Mouse (Mus musculus): ENCODE results near the gene Rgl1. TPM values are rescaled to one million over a fixed set of nuclear protein-coding genes. Genes with fewer than 3 reads are reported as not detected.

Rgl1 gene
- polyA plus RNA-seq, 1 experiment, result 55.6 TPM

DNA sequence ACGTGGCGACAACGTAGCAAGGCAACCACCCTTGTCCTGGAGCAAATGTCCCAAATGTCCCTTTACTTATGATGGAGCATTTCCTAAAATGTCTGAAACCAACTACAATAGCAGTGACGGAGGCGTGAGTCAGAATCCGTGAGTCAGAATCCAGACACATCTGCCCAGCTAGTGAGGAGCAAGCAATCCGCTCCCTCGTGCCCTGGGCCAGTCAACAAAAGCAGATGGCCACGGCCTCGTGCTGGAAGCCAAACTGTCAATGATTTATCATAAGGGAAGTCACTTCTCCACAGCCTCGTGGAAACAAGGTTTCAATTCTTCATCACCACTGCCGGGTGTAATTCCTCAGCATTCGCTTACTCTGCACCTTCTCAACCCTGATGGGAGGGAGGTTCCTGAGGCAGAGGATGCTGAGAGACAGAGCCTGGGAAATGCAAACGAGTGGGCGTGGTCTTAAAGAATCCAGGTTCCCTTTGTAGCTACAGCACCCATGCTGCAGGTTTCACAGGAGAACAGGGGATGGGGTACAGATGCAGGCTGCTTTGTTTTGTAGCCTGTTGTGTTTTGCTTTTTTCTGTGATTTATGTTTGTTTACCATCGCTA, 229.6 kb downstream of the Rgl1 start:
- Histone ChIP-seq H3K27ac (ENCODE audit: insufficient read depth, low read length) (no peak overlapping the region), H3K4me1 (ENCODE audit: control insufficient read depth, insufficient read depth, low read length) (peaks cover 2% of the 10 kb centered on the region; the same call in 1 of the 2 replicates), H3K4me3 (ENCODE audit: insufficient read depth, low read length) (no peak overlapping the region)
- TF ChIP-seq POLR2A (IDR thresholded peaks at IDR 0.05; ENCODE audit: extremely low read depth, insufficient read depth, low read length), result no peak
- TF ChIP-seq CTCF (IDR thresholded peaks at IDR 0.05; ENCODE audit: extremely low read depth, insufficient read depth, low read length), result no peak

DNA sequence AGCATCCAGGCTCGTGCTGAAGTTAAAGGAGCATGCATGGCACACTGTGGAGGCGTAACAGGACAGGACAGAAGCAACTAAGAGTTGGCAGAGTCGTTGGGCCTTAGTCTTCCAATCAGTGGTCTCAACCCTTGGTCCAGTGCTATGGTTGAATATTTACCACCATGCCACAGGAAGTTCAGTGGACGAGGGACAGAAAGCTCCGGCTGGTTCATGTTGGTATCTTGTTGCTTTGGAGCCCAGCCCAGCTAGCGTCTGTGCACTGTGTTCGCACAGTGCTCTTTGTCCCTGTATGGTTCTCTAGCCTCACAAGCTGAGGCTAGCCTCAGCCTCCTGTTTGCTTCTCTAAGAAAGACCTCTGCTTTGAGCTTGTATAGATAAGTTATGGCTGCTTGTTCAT, 231.6 kb downstream of the Rgl1 start:
- TF ChIP-seq POLR2A (IDR thresholded peaks at IDR 0.05; ENCODE audit: extremely low read depth, insufficient read depth, low read length) (no peak), CTCF (IDR thresholded peaks at IDR 0.05; ENCODE audit: extremely low read depth, insufficient read depth, low read length) (no peak)
- Histone ChIP-seq H3K27ac (ENCODE audit: insufficient read depth, low read length) (no peak overlapping the region), H3K4me1 (ENCODE audit: control insufficient read depth, insufficient read depth, low read length) (peaks cover 2% of the 10 kb centered on the region; the same call in 1 of the 2 replicates), H3K4me3 (ENCODE audit: insufficient read depth, low read length) (no peak overlapping the region)

GRCm38 (mm10) chr1:152531498-152531897, 234.7 kb downstream of the Rgl1 start:
- Histone ChIP-seq H3K27ac (ENCODE audit: insufficient read depth, low read length) (no peak overlapping the region), H3K4me3 (ENCODE audit: insufficient read depth, low read length) (no peak overlapping the region), H3K4me1 (ENCODE audit: control insufficient read depth, insufficient read depth, low read length) (peaks cover under 1% of the 10 kb centered on the region; the same call in 1 of the 2 replicates)
- no peak for TF ChIP-seq CTCF (IDR thresholded peaks at IDR 0.05; ENCODE audit: extremely low read depth, insufficient read depth, low read length)
- no peak for TF ChIP-seq POLR2A (IDR thresholded peaks at IDR 0.05; ENCODE audit: extremely low read depth, insufficient read depth, low read length)

DNA sequence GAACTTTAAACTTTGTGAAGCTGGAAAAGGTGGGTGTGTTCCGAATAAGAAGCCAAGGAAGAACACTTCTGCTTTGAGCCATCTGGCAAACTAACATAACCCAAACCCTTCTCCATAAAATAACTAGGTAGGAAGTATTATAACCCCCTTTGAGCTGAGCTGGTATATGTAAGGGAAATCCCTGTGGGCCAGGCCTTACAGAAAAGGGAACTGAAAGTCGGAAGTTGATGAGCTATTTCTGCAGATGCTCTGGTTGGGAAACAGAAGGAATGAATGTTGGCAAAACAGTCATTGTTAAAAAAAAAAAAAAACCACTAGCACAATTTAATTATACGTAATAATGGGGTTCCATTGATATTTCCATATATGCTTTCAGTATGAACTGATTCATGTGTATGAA, 237.4 kb downstream of the Rgl1 start:
- H3K4me3 ChIP-seq (ENCODE audit: insufficient read depth, low read length), result no peak overlapping the region
- TF ChIP-seq CTCF (IDR thresholded peaks at IDR 0.05; ENCODE audit: extremely low read depth, insufficient read depth, low read length), result no peak
- TF ChIP-seq POLR2A (IDR thresholded peaks at IDR 0.05; ENCODE audit: extremely low read depth, insufficient read depth, low read length), result no peak
- no peak overlapping the region for H3K27ac ChIP-seq (ENCODE audit: insufficient read depth, low read length)
- H3K4me1 ChIP-seq (ENCODE audit: control insufficient read depth, insufficient read depth, low read length), result peaks cover 5% of the 10 kb centered on the region

GRCm38 (mm10) chr1:152528214-152528613, 237.9 kb downstream of the Rgl1 start:
- no peak overlapping the region for H3K27ac ChIP-seq (ENCODE audit: insufficient read depth, low read length)
- peaks cover 7% of the 10 kb centered on the region for H3K4me1 ChIP-seq (ENCODE audit: control insufficient read depth, insufficient read depth, low read length)
- TF ChIP-seq CTCF (IDR thresholded peaks at IDR 0.05; ENCODE audit: extremely low read depth, insufficient read depth, low read length) (no peak), POLR2A (IDR thresholded peaks at IDR 0.05; ENCODE audit: extremely low read depth, insufficient read depth, low read length) (no peak)
- H3K4me3 ChIP-seq (ENCODE audit: insufficient read depth, low read length), result no peak overlapping the region

- TF ChIP-seq CTCF (IDR thresholded peaks at IDR 0.05; ENCODE audit: extremely low read depth, insufficient read depth, low read length) (no peak), POLR2A (IDR thresholded peaks at IDR 0.05; ENCODE audit: extremely low read depth, insufficient read depth, low read length) (no peak)
- Histone ChIP-seq H3K4me1 (ENCODE audit: control insufficient read depth, insufficient read depth, low read length) (peaks cover 8% of the 10 kb centered on the region), H3K27ac (ENCODE audit: insufficient read depth, low read length) (no peak overlapping the region), H3K4me3 (ENCODE audit: insufficient read depth, low read length) (no peak overlapping the region)
Measured at GRCm38 (mm10) chr1:152526154-152526553, 240.0 kb downstream of the Rgl1 start.

GRCm38 (mm10) chr1:152524987-152525648, 241.0 kb downstream of the Rgl1 start:
- Histone ChIP-seq H3K27ac (ENCODE audit: insufficient read depth, low read length) (no peak overlapping the region), H3K4me1 (ENCODE audit: control insufficient read depth, insufficient read depth, low read length) (peaks cover 9% of the 10 kb centered on the region), H3K4me3 (ENCODE audit: insufficient read depth, low read length) (no peak overlapping the region)
- TF ChIP-seq POLR2A (IDR thresholded peaks at IDR 0.05; ENCODE audit: extremely low read depth, insufficient read depth, low read length) (no peak), CTCF (IDR thresholded peaks at IDR 0.05; ENCODE audit: extremely low read depth, insufficient read depth, low read length) (peak; percentile 81)

- Histone ChIP-seq H3K4me3 (ENCODE audit: insufficient read depth, low read length) (no peak overlapping the region), H3K4me1 (ENCODE audit: control insufficient read depth, insufficient read depth, low read length) (peaks cover 9% of the 10 kb centered on the region), H3K27ac (ENCODE audit: insufficient read depth, low read length) (no peak overlapping the region)
- TF ChIP-seq POLR2A (IDR thresholded peaks at IDR 0.05; ENCODE audit: extremely low read depth, insufficient read depth, low read length), result no peak
- TF ChIP-seq CTCF (IDR thresholded peaks at IDR 0.05; ENCODE audit: extremely low read depth, insufficient read depth, low read length), result no peak
Measured at GRCm38 (mm10) chr1:152524098-152524892, 241.9 kb downstream of the Rgl1 start.

DNA sequence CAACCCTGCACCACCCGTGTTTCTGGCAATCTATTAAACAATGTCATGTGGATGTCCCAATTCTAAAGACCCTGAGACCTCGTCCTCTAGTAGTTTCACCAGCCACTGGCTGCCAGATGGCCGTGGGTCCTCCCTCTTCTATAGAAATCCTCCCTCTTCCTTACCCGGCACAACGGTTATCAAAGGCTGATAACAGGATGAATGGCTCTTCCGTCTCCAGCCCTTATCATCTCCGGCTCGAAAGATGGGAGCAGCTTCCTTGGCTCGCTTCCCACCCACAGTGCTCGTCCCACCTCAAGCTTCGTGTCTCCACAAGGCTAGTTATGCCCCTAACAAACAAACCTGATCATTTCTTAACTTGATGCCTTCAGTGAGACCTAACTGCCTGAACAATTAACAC, 242.9 kb downstream of the Rgl1 start:
- no peak overlapping the region for H3K4me3 ChIP-seq (ENCODE audit: insufficient read depth, low read length)
- H3K27ac ChIP-seq (ENCODE audit: insufficient read depth, low read length), result no peak overlapping the region
- peaks cover 9% of the 10 kb centered on the region for H3K4me1 ChIP-seq (ENCODE audit: control insufficient read depth, insufficient read depth, low read length)
- TF ChIP-seq CTCF (IDR thresholded peaks at IDR 0.05; ENCODE audit: extremely low read depth, insufficient read depth, low read length), result no peak
- no peak for TF ChIP-seq POLR2A (IDR thresholded peaks at IDR 0.05; ENCODE audit: extremely low read depth, insufficient read depth, low read length)
